Mouse (Mus musculus) lung, embryonic 15.5 days (tissue): ENCODE results near the gene Hnrnpdl. TPM values are rescaled to one million over a fixed set of nuclear protein-coding genes. Genes with fewer than 3 reads are reported as not detected.

Experiments used
- ATAC-seq: fragments of 200-750 bp; cut with Nextera tagmentation; 2 replicates; pipeline ENCODE4 v1.8.0; 2017; ENCODE audit warnings: moderate number of reproducible peaks, borderline replicate concordance; ENCODE audit not compliant: low FRiP score, low TSS enrichment; ENCODE audit errors: extremely low read depth
- H3K27ac ChIP-seq: fragments of 300-500 bp; sonication (generic); 2 replicates; pipeline ENCODE4 v1.5.1; 2015; ENCODE audit warnings: moderate library complexity, mild to moderate bottlenecking, inconsistent platforms
- H3K27me3 ChIP-seq: fragments of 300-500 bp; sonication (generic); 2 replicates; pipeline ENCODE4 v1.6.1; 2015; ENCODE audit warnings: inconsistent platforms
- H3K36me3 ChIP-seq: fragments of 300-500 bp; sonication (generic); 2 replicates; pipeline ENCODE4 v1.6.1; 2015; ENCODE audit warnings: inconsistent platforms
- H3K4me1 ChIP-seq: fragments of 300-500 bp; sonication (generic); 2 replicates; pipeline ENCODE4 v1.6.1; 2015; ENCODE audit warnings: inconsistent platforms
- H3K4me2 ChIP-seq: fragments of 300-500 bp; sonication (generic); 2 replicates; pipeline ENCODE4 v1.6.1; 2015; ENCODE audit warnings: inconsistent platforms, mild to moderate bottlenecking, moderate library complexity
- H3K4me3 ChIP-seq: fragments of 300-500 bp; sonication (generic); 2 replicates; pipeline ENCODE4 v1.5.1; 2015; ENCODE audit warnings: mild to moderate bottlenecking, inconsistent platforms
- H3K9ac ChIP-seq: fragments of 300-500 bp; sonication (generic); 2 replicates; pipeline ENCODE4 v1.6.1; 2015; ENCODE audit warnings: inconsistent platforms
- H3K9me3 ChIP-seq: fragments of 300-500 bp; sonication (generic); 2 replicates; pipeline ENCODE4 v1.6.1; 2016; ENCODE audit warnings: inconsistent platforms
- WGBS: fragments of 180-500 bp; shearing (Covaris S2); methylation state at CpG from one replicate; pipeline ENCODE4 v1.1.7; 2015; 5-methylcytosine and 5-hydroxymethylcytosine counted together
- polyA plus RNA-seq: library from polyadenylated mRNA; unstranded; fragments of >200 nt; fragmentation: Nextera tagmentation; extraction: Ambion mirVana; gene quantifications from 2 replicates; pipeline ENCODE4 v1.2.1, GENCODE M21; 2015

Hnrnpdl gene
- polyA plus RNA-seq, 1 experiment from 2014 or later, result 153 TPM

- H3K4me1 ChIP-seq, result peaks cover 16% of the 10 kb centered on the region
- 0 out of 2 replicates have a peak overlapping the region, but pooled peaks have one; percentile 2 for H3K4me2 ChIP-seq
- WGBS, result 10% methylated on average over 6 of the region's 6 CpGs
- H3K36me3 ChIP-seq, result peaks cover 33% of the 10 kb centered on the region
- no peak overlapping the region for H3K9ac ChIP-seq
- peak; percentile 94 for ATAC-seq
- H3K4me3 ChIP-seq, result no peak overlapping the region
- no peaks in the 10 kb centered on the region for H3K27me3 ChIP-seq
- H3K27ac ChIP-seq, result peak overlapping the region; percentile 16
- H3K9me3 ChIP-seq, result no peaks in the 10 kb centered on the region
These were observed 9.4 kb downstream of the Hnrnpdl start for GRCm38 (mm10) chr5:100030069-100030468.

GRCm38 (mm10) chr5:100024868-100025267, 14.6 kb downstream of the Hnrnpdl start:
- H3K27me3 ChIP-seq, result no peaks in the 10 kb centered on the region
- H3K4me1 ChIP-seq, result peaks cover 5% of the 10 kb centered on the region; the same call in 1 of the 2 replicates
- WGBS, result 68% methylated on average over 1 of the region's 1 CpGs
- H3K27ac ChIP-seq, result no peak overlapping the region
- H3K4me3 ChIP-seq, result no peak overlapping the region
- H3K9me3 ChIP-seq, result no peaks in the 10 kb centered on the region
- no peaks in the 10 kb centered on the region for H3K36me3 ChIP-seq
- ATAC-seq, result no peak
- no peak overlapping the region for H3K9ac ChIP-seq
- H3K4me2 ChIP-seq, result no peak overlapping the region

GRCm38 (mm10) chr5:100024403-100024802, 15.1 kb downstream of the Hnrnpdl start:
- Histone ChIP-seq H3K27ac (no peak overlapping the region), H3K27me3 (no peaks in the 10 kb centered on the region), H3K4me2 (no peak overlapping the region), H3K4me1 (peaks cover under 1% of the 10 kb centered on the region; the same call in 1 of the 2 replicates), H3K9ac (no peak overlapping the region), H3K9me3 (no peaks in the 10 kb centered on the region), H3K36me3 (no peaks in the 10 kb centered on the region), H3K4me3 (no peak overlapping the region)
- ATAC-seq, result no peak
- WGBS, result 56% methylated on average over 5 of the region's 5 CpGs

GRCm38 (mm10) chr5:100020089-100020488, 19.4 kb downstream of the Hnrnpdl start:
- Histone ChIP-seq H3K4me1 (no peaks in the 10 kb centered on the region), H3K9ac (no peak overlapping the region), H3K27me3 (no peaks in the 10 kb centered on the region), H3K27ac (no peak overlapping the region), H3K36me3 (no peaks in the 10 kb centered on the region), H3K9me3 (no peaks in the 10 kb centered on the region), H3K4me2 (no peak overlapping the region), H3K4me3 (no peak overlapping the region)
- no peak for ATAC-seq

- H3K27ac ChIP-seq, result no peak overlapping the region
- no peak overlapping the region for H3K4me3 ChIP-seq
- no peaks in the 10 kb centered on the region for H3K36me3 ChIP-seq
- no peaks in the 10 kb centered on the region for H3K27me3 ChIP-seq
- no peaks in the 10 kb centered on the region for H3K9me3 ChIP-seq
- WGBS, result 51% methylated on average over 9 of the region's 9 CpGs
- no peak overlapping the region for H3K9ac ChIP-seq
- no peak for ATAC-seq
- H3K4me2 ChIP-seq, result no peak overlapping the region
- H3K4me1 ChIP-seq, result no peaks in the 10 kb centered on the region
These were observed 26.9 kb downstream of the Hnrnpdl start for GRCm38 (mm10) chr5:100012599-100012998.

DNA sequence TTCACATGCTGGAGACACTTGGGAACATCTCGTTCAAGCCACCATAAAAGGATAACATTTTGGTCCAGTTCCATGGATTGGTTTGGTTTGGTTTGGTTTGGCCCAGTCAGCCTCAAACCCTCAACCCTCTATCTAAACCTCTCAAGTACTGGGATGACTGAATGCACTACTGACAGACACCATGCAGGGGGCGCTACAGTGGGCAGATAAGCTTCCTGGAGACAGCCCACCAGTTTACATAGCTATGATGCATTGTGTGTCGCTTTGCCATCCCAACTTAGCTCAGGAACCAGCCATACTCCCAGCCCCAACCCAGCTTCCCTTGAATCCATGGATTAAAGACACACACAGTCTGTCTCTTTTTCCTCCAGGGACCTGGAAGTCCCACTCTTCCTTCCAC, 31.0 kb downstream of the Hnrnpdl start:
- Histone ChIP-seq H3K9ac (no peak overlapping the region), H3K4me2 (no peak overlapping the region), H3K4me1 (no peaks in the 10 kb centered on the region), H3K9me3 (no peaks in the 10 kb centered on the region), H3K4me3 (no peak overlapping the region), H3K27me3 (no peaks in the 10 kb centered on the region), H3K36me3 (no peaks in the 10 kb centered on the region), H3K27ac (no peak overlapping the region)
- no peak for ATAC-seq
- WGBS, result 50% methylated on average over 3 of the region's 3 CpGs

GRCm38 (mm10) chr5:100007040-100007375, 32.5 kb downstream of the Hnrnpdl start:
- Histone ChIP-seq H3K27ac (no peak overlapping the region), H3K4me3 (no peak overlapping the region), H3K9ac (no peak overlapping the region), H3K4me2 (no peak overlapping the region), H3K4me1 (no peaks in the 10 kb centered on the region), H3K27me3 (no peaks in the 10 kb centered on the region), H3K36me3 (no peaks in the 10 kb centered on the region), H3K9me3 (no peaks in the 10 kb centered on the region)
- 86% methylated on average over 4 of the region's 4 CpGs for WGBS
- ATAC-seq, result no peak

- H3K27ac ChIP-seq, result no peak overlapping the region
- H3K9ac ChIP-seq, result no peak overlapping the region
- 0 out of 2 replicates have a peak, but pooled peaks have one; percentile 39 for ATAC-seq
- no peaks in the 10 kb centered on the region for H3K4me1 ChIP-seq
- H3K27me3 ChIP-seq, result no peaks in the 10 kb centered on the region
- WGBS, result 73% methylated on average over 4 of the region's 4 CpGs
- H3K4me2 ChIP-seq, result no peak overlapping the region
- no peaks in the 10 kb centered on the region for H3K9me3 ChIP-seq
- no peak overlapping the region for H3K4me3 ChIP-seq
- H3K36me3 ChIP-seq, result no peaks in the 10 kb centered on the region
These were observed 33.0 kb downstream of the Hnrnpdl start for GRCm38 (mm10) chr5:100006324-100007039.

DNA sequence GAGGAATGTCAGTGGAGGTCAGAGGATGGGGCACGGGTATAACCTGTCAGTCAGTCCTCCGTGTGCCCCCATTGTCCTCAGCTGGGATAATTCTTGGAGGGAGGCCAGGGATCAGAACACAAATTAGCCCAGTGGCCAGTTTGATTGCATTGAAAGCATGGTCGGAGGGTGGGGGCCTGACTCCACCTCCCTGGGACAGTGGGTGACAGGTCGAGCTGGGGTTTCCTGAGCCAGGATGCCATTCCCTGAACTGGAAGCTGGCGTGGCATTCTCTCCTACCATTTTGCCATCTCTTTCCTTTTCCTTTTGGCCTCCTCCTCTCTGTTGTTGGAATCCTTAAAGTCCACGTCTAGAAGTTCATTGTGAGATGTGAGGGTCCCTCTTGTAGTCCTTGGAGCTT, 33.6 kb downstream of the Hnrnpdl start:
- H3K36me3 ChIP-seq, result no peaks in the 10 kb centered on the region
- no peaks in the 10 kb centered on the region for H3K27me3 ChIP-seq
- ATAC-seq, result no peak
- H3K27ac ChIP-seq, result no peak overlapping the region
- H3K9me3 ChIP-seq, result no peaks in the 10 kb centered on the region
- WGBS, result 65% methylated on average over 6 of the region's 6 CpGs
- H3K9ac ChIP-seq, result no peak overlapping the region
- no peak overlapping the region for H3K4me3 ChIP-seq
- H3K4me1 ChIP-seq, result no peaks in the 10 kb centered on the region
- no peak overlapping the region for H3K4me2 ChIP-seq

DNA sequence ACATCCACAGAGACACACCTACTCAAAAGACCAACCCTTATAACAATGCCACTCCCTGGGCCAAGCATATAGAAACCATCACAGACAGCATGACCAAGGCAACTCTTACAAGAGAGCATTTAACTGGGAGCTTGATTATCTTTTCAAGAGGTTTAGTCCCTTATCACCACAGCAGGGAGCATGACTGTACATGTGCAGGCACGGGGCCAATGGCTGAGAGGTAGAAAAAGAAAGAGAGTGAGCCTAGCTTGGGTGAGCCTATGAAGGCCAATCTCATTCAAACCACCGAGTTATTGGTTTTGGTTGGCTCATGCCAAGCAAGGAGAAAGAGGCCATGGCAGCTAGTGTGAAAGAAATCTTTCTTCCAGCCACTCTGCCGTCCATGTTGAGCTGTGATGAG, 34.0 kb downstream of the Hnrnpdl start:
- no peaks in the 10 kb centered on the region for H3K27me3 ChIP-seq
- H3K4me2 ChIP-seq, result no peak overlapping the region
- H3K9ac ChIP-seq, result no peak overlapping the region
- H3K4me3 ChIP-seq, result no peak overlapping the region
- no peaks in the 10 kb centered on the region for H3K9me3 ChIP-seq
- no peaks in the 10 kb centered on the region for H3K36me3 ChIP-seq
- no peak overlapping the region for H3K27ac ChIP-seq
- WGBS, result 49% methylated on average over 3 of the region's 3 CpGs
- no peaks in the 10 kb centered on the region for H3K4me1 ChIP-seq
- no peak for ATAC-seq

DNA sequence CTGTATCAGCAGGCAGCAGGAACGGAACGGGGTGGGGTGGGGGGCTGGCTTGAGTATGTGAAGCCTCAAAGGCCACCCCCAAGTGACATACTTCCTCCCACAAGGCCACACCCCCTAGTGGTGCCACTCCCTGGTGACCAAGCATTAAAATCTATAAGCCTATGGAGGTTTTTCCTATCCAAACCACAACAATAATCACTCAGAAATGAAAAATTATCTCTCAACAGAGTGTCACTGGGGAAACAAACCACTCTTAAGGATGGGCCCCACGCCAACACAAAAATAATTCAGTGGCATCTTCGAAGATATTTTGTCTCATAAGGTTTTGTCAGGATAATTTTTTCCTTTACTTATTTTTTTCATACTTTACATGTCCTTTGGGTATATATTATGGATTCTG, 35.6 kb downstream of the Hnrnpdl start:
- no peak overlapping the region for H3K27ac ChIP-seq
- no peaks in the 10 kb centered on the region for H3K9me3 ChIP-seq
- H3K4me2 ChIP-seq, result no peak overlapping the region
- ATAC-seq, result no peak
- H3K4me1 ChIP-seq, result no peaks in the 10 kb centered on the region
- H3K4me3 ChIP-seq, result no peak overlapping the region
- WGBS, result 72% methylated on average over 4 of the region's 4 CpGs
- no peaks in the 10 kb centered on the region for H3K36me3 ChIP-seq
- no peaks in the 10 kb centered on the region for H3K27me3 ChIP-seq
- no peak overlapping the region for H3K9ac ChIP-seq

DNA sequence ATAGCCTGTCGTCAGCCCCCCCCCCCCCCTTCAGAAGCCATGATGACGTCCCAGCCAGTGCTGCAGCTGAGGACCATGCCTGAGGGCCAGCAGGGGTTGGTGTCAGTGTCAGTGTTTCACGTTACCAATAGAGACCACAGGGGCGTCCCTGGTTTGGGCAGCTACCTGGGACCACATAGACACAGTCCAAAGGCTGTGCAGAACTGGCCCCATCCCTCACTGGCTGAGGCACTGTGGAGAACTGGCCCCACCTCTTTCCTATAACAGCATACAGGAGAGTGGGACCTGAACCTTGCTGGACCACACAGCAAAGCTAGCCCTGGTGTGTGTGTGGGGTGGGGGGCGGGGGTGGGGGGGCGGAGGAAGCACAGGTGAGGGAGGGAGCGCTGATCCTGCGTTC, 39.0 kb downstream of the Hnrnpdl start:
- no peaks in the 10 kb centered on the region for H3K4me1 ChIP-seq
- no peak overlapping the region for H3K27ac ChIP-seq
- no peak overlapping the region for H3K4me3 ChIP-seq
- no peak overlapping the region for H3K4me2 ChIP-seq
- WGBS, result 35% methylated on average over 7 of the region's 8 CpGs
- H3K36me3 ChIP-seq, result no peaks in the 10 kb centered on the region
- 0 out of 2 replicates have a peak, but pooled peaks have one; percentile 35 for ATAC-seq
- no peak overlapping the region for H3K9ac ChIP-seq
- H3K9me3 ChIP-seq, result no peaks in the 10 kb centered on the region
- no peaks in the 10 kb centered on the region for H3K27me3 ChIP-seq

DNA sequence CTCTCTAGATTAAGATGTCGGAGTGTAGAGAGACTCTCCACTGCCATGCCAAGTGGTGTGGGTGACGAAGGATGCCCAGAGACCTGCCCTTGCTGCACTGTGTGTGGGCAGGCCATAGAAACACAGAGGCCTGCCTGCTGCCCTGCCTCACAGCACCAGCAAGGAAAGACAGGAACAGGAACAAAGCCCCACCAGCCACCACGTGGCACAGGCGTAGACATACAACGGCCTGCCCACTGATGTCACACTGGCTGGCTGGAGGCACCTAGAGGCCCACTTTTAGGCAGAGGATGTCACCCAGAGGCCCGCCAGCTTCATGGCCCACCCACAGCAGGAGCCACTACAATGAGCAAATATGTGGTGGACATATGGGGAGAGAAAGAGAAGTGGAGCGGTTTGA, 39.4 kb downstream of the Hnrnpdl start:
- H3K9ac ChIP-seq, result no peak overlapping the region
- H3K4me3 ChIP-seq, result no peak overlapping the region
- H3K27ac ChIP-seq, result no peak overlapping the region
- H3K4me1 ChIP-seq, result no peaks in the 10 kb centered on the region
- H3K27me3 ChIP-seq, result no peaks in the 10 kb centered on the region
- 75% methylated on average over 7 of the region's 7 CpGs for WGBS
- H3K9me3 ChIP-seq, result no peaks in the 10 kb centered on the region
- no peak for ATAC-seq
- no peaks in the 10 kb centered on the region for H3K36me3 ChIP-seq
- no peak overlapping the region for H3K4me2 ChIP-seq
